8 mouse cellular contexts compared by ENCODE assay signal in genomic region chr7:24269667-24270287, GRCm38 (mm10). TPM values are rescaled to one million over a fixed set of nuclear protein-coding genes. Genes with fewer than 3 reads are reported as not detected.
DNase-seq lines count a peak whose midpoint lies in the region; ATAC-seq and TF ChIP-seq lines count a peak whose summit lies in the region.

No protein-coding gene starts in this region.

- WGBS in lung, adult 2 months: 33% methylated on average over 7 of the region's 7 CpGs
- WGBS in forebrain, embryonic 10.5 days: 43% methylated on average over 7 of the region's 7 CpGs
- WGBS in intestine, embryonic 15.5 days: 35% methylated on average over 7 of the region's 7 CpGs
- 38% methylated on average over 7 of the region's 7 CpGs for WGBS in neural tube, embryonic 12.5 days

- no peak for DNase-seq in lung, adult 2 months
- no peak for DNase-seq in lung, postnatal 14 days
- no peak for DNase-seq in forebrain, embryonic 10.5 days (ENCODE audit: extremely low spot score, low spot score)
- DNase-seq in layer of hippocampus, adult 8-10 months (ENCODE audit: low spot score in 2 of 2): no peak
- no peak for DNase-seq in gastrocnemius, adult 18-20 months (ENCODE audit: low spot score)
- DNase-seq in adrenal gland, postnatal 25 days: no peak

- H3K9ac ChIP-seq in intestine, embryonic 15.5 days: peak overlapping the region; percentile 31
- peak overlapping the region; percentile 69 for H3K9ac ChIP-seq in neural tube, embryonic 12.5 days

- TF ChIP-seq POLR2A in lung, adult 2 months (IDR thresholded peaks at IDR 0.05; ENCODE audit: borderline replicate concordance, extremely low read depth, low read depth, low read length): no peak

- no peaks in the 10 kb centered on the region; the same call in 1 of the 2 replicates for H3K9me3 ChIP-seq in forebrain, embryonic 10.5 days
- H3K9me3 ChIP-seq in intestine, embryonic 15.5 days: no peaks in the 10 kb centered on the region
- no peaks in the 10 kb centered on the region for H3K9me3 ChIP-seq in neural tube, embryonic 12.5 days

- no peak for TF ChIP-seq CTCF in lung, adult 2 months (IDR thresholded peaks at IDR 0.05; ENCODE audit: insufficient read depth, low read length)

- no peaks in the 10 kb centered on the region for H3K27me3 ChIP-seq in forebrain, embryonic 10.5 days (ENCODE audit: poor library complexity, severe bottlenecking)
- H3K27me3 ChIP-seq in intestine, embryonic 15.5 days (replicated peaks): no peaks in the 10 kb centered on the region
- no peaks in the 10 kb centered on the region for H3K27me3 ChIP-seq in neural tube, embryonic 12.5 days (replicated peaks)

- no peaks in the 10 kb centered on the region for H3K4me1 ChIP-seq in lung, adult 2 months (ENCODE audit: control insufficient read depth, insufficient read depth, low read length)
- H3K4me1 ChIP-seq in forebrain, embryonic 10.5 days: peaks cover 10% of the 10 kb centered on the region
- no peaks in the 10 kb centered on the region for H3K4me1 ChIP-seq in intestine, embryonic 15.5 days (replicated peaks)
- peaks cover 4% of the 10 kb centered on the region; the same call in 1 of the 2 replicates for H3K4me1 ChIP-seq in neural tube, embryonic 12.5 days

- H3K36me3 ChIP-seq in forebrain, embryonic 10.5 days (replicated peaks): peaks cover 20% of the 10 kb centered on the region
- 0 out of 2 replicates have a peak, but pooled peaks cover 6% of the 10 kb centered on the region for H3K36me3 ChIP-seq in intestine, embryonic 15.5 days
- peaks cover 14% of the 10 kb centered on the region for H3K36me3 ChIP-seq in neural tube, embryonic 12.5 days

- H3K4me2 ChIP-seq in intestine, embryonic 15.5 days (replicated peaks): peak overlapping the region; percentile 88
- H3K4me2 ChIP-seq in neural tube, embryonic 12.5 days (replicated peaks): peak overlapping the region; percentile 75

- peak overlapping the region; percentile 85 for H3K27ac ChIP-seq in forebrain, embryonic 10.5 days
- no peak overlapping the region for H3K27ac ChIP-seq in intestine, embryonic 15.5 days
- H3K27ac ChIP-seq in neural tube, embryonic 12.5 days: no peak overlapping the region

- H3K4me3 ChIP-seq in lung, adult 2 months (replicated peaks; ENCODE audit: extremely low read depth, low read depth, low read length): peak overlapping the region; percentile 69
- H3K4me3 ChIP-seq in forebrain, embryonic 10.5 days: peak overlapping the region; percentile 64
- H3K4me3 ChIP-seq in intestine, embryonic 15.5 days (replicated peaks): peak overlapping the region; percentile 78
- H3K4me3 ChIP-seq in neural tube, embryonic 12.5 days: peak overlapping the region; percentile 60

- ATAC-seq in intestine, embryonic 15.5 days: peak; percentile 69
- ATAC-seq in neural tube, embryonic 12.5 days (ENCODE audit: low FRiP score, low read depth): peak; percentile 74

RNA-seq across cellular contexts. Expression of gene Zfp93, which starts 0.4 kb away (rescaled TPM):
- 1.5 and 1.6 TPM in 2 replicates for polyA plus RNA-seq in lung, adult 2 months (2012; rRNA removed)
- polyA plus RNA-seq in forebrain, embryonic 10.5 days (2016; fragmentation: Nextera tagmentation; extraction: Ambion mirVana): 7.1 and 9.6 TPM in 2 replicates
- 5.4 and 6.1 TPM in 2 replicates for polyA plus RNA-seq in intestine, embryonic 15.5 days (2015; fragmentation: Nextera tagmentation; extraction: Ambion mirVana)
- polyA plus RNA-seq in neural tube, embryonic 12.5 days (2016; fragmentation: Nextera tagmentation; extraction: Ambion mirVana): 7.1 and 7.2 TPM in 2 replicates
- 10 to 100 TPM; 12.4 to 20.1 (median 13.8) TPM for total RNA-seq in layer of hippocampus, adult 8-10 months (2022)
- 1 to 10 TPM; 7.0 TPM for total RNA-seq in gastrocnemius, adult 18-20 months (2021)
- 7.2 and 8.7 TPM in 2 replicates for total RNA-seq in adrenal gland, postnatal 25 days (2021)

RNA-seq across cellular contexts. Expression of gene Zfp108, which starts 15.2 kb away (rescaled TPM):
- polyA plus RNA-seq in lung, adult 2 months (2012; rRNA removed): 0.76 and 0.83 TPM in 2 replicates
- 2.2 and 2.7 TPM in 2 replicates for polyA plus RNA-seq in forebrain, embryonic 10.5 days (2016; fragmentation: Nextera tagmentation; extraction: Ambion mirVana)
- 2.8 and 3.1 TPM in 2 replicates for polyA plus RNA-seq in intestine, embryonic 15.5 days (2015; fragmentation: Nextera tagmentation; extraction: Ambion mirVana)
- 3.3 and 3.7 TPM in 2 replicates for polyA plus RNA-seq in neural tube, embryonic 12.5 days (2016; fragmentation: Nextera tagmentation; extraction: Ambion mirVana)
- 10 to 100 TPM in 1 of 4 experiments, 1 to 10 TPM in 3; 8.0 to 10.2 (median 9.0) TPM for total RNA-seq in layer of hippocampus, adult 8-10 months (2022)
- 1 to 10 TPM; 1.8 to 2.1 TPM for total RNA-seq in gastrocnemius, adult 18-20 months (2021)
- 3.3 and 4.1 TPM in 2 replicates for total RNA-seq in adrenal gland, postnatal 25 days (2021)

RNA-seq across cellular contexts. Expression of gene Zfp61, which starts 31.3 kb away (rescaled TPM):
- 5.1 and 8.7 TPM in 2 replicates for polyA plus RNA-seq in lung, adult 2 months (2012; rRNA removed)
- 39.6 and 41.9 TPM in 2 replicates for polyA plus RNA-seq in forebrain, embryonic 10.5 days (2016; fragmentation: Nextera tagmentation; extraction: Ambion mirVana)
- polyA plus RNA-seq in intestine, embryonic 15.5 days (2015; fragmentation: Nextera tagmentation; extraction: Ambion mirVana): 23.6 and 24.6 TPM in 2 replicates
- polyA plus RNA-seq in neural tube, embryonic 12.5 days (2016; fragmentation: Nextera tagmentation; extraction: Ambion mirVana): 41.3 and 43.7 TPM in 2 replicates
- 10 to 100 TPM; 19.3 to 30.5 (median 24.7) TPM for total RNA-seq in layer of hippocampus, adult 8-10 months (2022)
- total RNA-seq in gastrocnemius, adult 18-20 months (2021): 1 to 10 TPM; 2.2 to 2.6 TPM
- total RNA-seq in adrenal gland, postnatal 25 days (2021): 10.1 and 11.5 TPM in 2 replicates

RNA-seq across cellular contexts. Expression of gene Zfp109, which starts 32.4 kb away (rescaled TPM):
- polyA plus RNA-seq in lung, adult 2 months (2012; rRNA removed): 1.4 and 1.7 TPM in 2 replicates
- 5.4 and 7.1 TPM in 2 replicates for polyA plus RNA-seq in forebrain, embryonic 10.5 days (2016; fragmentation: Nextera tagmentation; extraction: Ambion mirVana)
- 4.3 and 4.5 TPM in 2 replicates for polyA plus RNA-seq in intestine, embryonic 15.5 days (2015; fragmentation: Nextera tagmentation; extraction: Ambion mirVana)
- 4.3 and 4.4 TPM in 2 replicates for polyA plus RNA-seq in neural tube, embryonic 12.5 days (2016; fragmentation: Nextera tagmentation; extraction: Ambion mirVana)
- total RNA-seq in layer of hippocampus, adult 8-10 months (2022): 10 to 100 TPM in 1 of 4 experiments, 1 to 10 TPM in 3; 8.0 to 10.8 (median 9.1) TPM
- total RNA-seq in gastrocnemius, adult 18-20 months (2021): 1 to 10 TPM; 2.4 to 2.6 TPM
- 4.5 and 6.5 TPM in 2 replicates for total RNA-seq in adrenal gland, postnatal 25 days (2021)

RNA-seq across cellular contexts. Expression of gene Zfp94, which starts 46.7 kb away (rescaled TPM):
- 3.9 and 9.0 TPM in 2 replicates for polyA plus RNA-seq in lung, adult 2 months (2012; rRNA removed)
- 12.9 and 13.2 TPM in 2 replicates for polyA plus RNA-seq in forebrain, embryonic 10.5 days (2016; fragmentation: Nextera tagmentation; extraction: Ambion mirVana)
- 6.0 and 7.5 TPM in 2 replicates for polyA plus RNA-seq in intestine, embryonic 15.5 days (2015; fragmentation: Nextera tagmentation; extraction: Ambion mirVana)
- 16.3 and 18.4 TPM in 2 replicates for polyA plus RNA-seq in neural tube, embryonic 12.5 days (2016; fragmentation: Nextera tagmentation; extraction: Ambion mirVana)
- total RNA-seq in layer of hippocampus, adult 8-10 months (2022): 10 to 100 TPM; 14.4 to 18.3 (median 15.6) TPM
- total RNA-seq in gastrocnemius, adult 18-20 months (2021): 1 to 10 TPM; 1.7 to 2.1 TPM
- 4.1 and 6.6 TPM in 2 replicates for total RNA-seq in adrenal gland, postnatal 25 days (2021)
